Mouse (Mus musculus) embryonic facial prominence, embryonic 14.5 days (tissue): ENCODE measurements around the gene Dpp9. TPM values are rescaled to one million over a fixed set of nuclear protein-coding genes. Genes with fewer than 3 reads are reported as not detected.

ENCODE experiments used
- ATAC-seq: fragments of 200-750 bp; cut with Nextera tagmentation; 2 replicates; pipeline ENCODE4 v1.8.0; 2017; ENCODE audit warnings: low read depth, moderate number of reproducible peaks, moderate TSS enrichment
- DNase-seq: peaks from one replicate; pipeline ENCODE4 v3.0.0-alpha.2; 2015; ENCODE audit warnings: low spot score
- H3K27ac ChIP-seq: fragments of 300-500 bp; sonication (generic); replicated peaks from 2 replicates; pipeline ENCODE4 v1.5.1; 2014; ENCODE audit warnings: low read depth, mild to moderate bottlenecking, low read length, moderate library complexity
- H3K27me3 ChIP-seq: fragments of 300-500 bp; sonication (generic); replicated peaks from 2 replicates; pipeline ENCODE4 v1.6.1; 2014; ENCODE audit warnings: low read length; ENCODE audit not compliant: control insufficient read depth, insufficient read depth
- H3K36me3 ChIP-seq: fragments of 300-500 bp; sonication (generic); 2 replicates; pipeline ENCODE4 v1.6.1; 2014; ENCODE audit warnings: low read length, mixed read lengths; ENCODE audit not compliant: control insufficient read depth, insufficient read depth
- H3K4me1 ChIP-seq: fragments of 300-500 bp; sonication (generic); 2 replicates; pipeline ENCODE4 v1.6.1; 2014; ENCODE audit warnings: antibody characterized with exemption, low read length; ENCODE audit not compliant: control insufficient read depth, insufficient read depth
- H3K4me2 ChIP-seq: fragments of 300-500 bp; sonication (generic); 2 replicates; pipeline ENCODE4 v1.6.1; 2014; ENCODE audit warnings: low read depth, mild to moderate bottlenecking, low read length, moderate library complexity, mixed read lengths
- H3K4me3 ChIP-seq: fragments of 300-500 bp; sonication (generic); 2 replicates; pipeline ENCODE4 v1.5.1; 2014; ENCODE audit warnings: low read depth, mild to moderate bottlenecking, low read length
- H3K9ac ChIP-seq: fragments of 300-500 bp; sonication (generic); 2 replicates; pipeline ENCODE4 v1.6.1; 2014; ENCODE audit warnings: low read depth, mild to moderate bottlenecking, low read length, moderate library complexity, mixed read lengths
- H3K9me3 ChIP-seq: fragments of 300-500 bp; sonication (generic); 2 replicates; pipeline ENCODE4 v1.6.1; 2016; ENCODE audit warnings: low read length; ENCODE audit not compliant: control insufficient read depth
- WGBS: fragments of 180-500 bp; shearing (Covaris S2); extraction: QIAGEN DNeasy Blood & Tissue Kit; methylation state at CpG from one replicate; pipeline ENCODE4 v1.1.7; 2014; 5-methylcytosine and 5-hydroxymethylcytosine counted together
- polyA plus RNA-seq: library from polyadenylated mRNA; unstranded; fragments of >200 nt; fragmentation: Nextera tagmentation; extraction: Ambion mirVana; gene quantifications from 2 replicates; pipeline ENCODE4 v1.2.1, GENCODE M21; 2014

Gene Dpp9
- polyA plus RNA-seq, 1 experiment from 2014 or later = 32.5 TPM

- DNase-seq (no peak), ATAC-seq (no peak)
- 75% methylated on average over 11 of the region's 11 CpGs for WGBS
- H3K9me3 ChIP-seq = no peaks in the 10 kb centered on the region
- H3K4me3 ChIP-seq = no peak overlapping the region
- H3K27ac ChIP-seq = no peak overlapping the region
- peaks cover 9% of the 10 kb centered on the region; the same call in 1 of the 2 replicates for H3K4me1 ChIP-seq
- H3K4me2 ChIP-seq = no peak overlapping the region
- no peaks in the 10 kb centered on the region; the same call in 1 of the 2 replicates for H3K27me3 ChIP-seq
- H3K9ac ChIP-seq = no peak overlapping the region
- no peaks in the 10 kb centered on the region for H3K36me3 ChIP-seq
Measured at GRCm38 (mm10) chr17:56165671-56166070, 53.0 kb downstream of the Dpp9 start.

- Histone ChIP-seq H3K4me3 (no peak overlapping the region), H3K9ac (no peak overlapping the region), H3K36me3 (no peaks in the 10 kb centered on the region), H3K27ac (no peak overlapping the region), H3K27me3 (no peaks in the 10 kb centered on the region; the same call in 1 of the 2 replicates), H3K4me2 (no peak overlapping the region), H3K9me3 (no peaks in the 10 kb centered on the region), H3K4me1 (0 out of 2 replicates have a peak, but pooled peaks cover 6% of the 10 kb centered on the region)
- ATAC-seq (no peak), DNase-seq (no peak)
- 87% methylated on average over 3 of the region's 3 CpGs for WGBS
Measured at GRCm38 (mm10) chr17:56164510-56164909, 54.2 kb downstream of the Dpp9 start.

- 0 out of 2 replicates have a peak, but pooled peaks cover 6% of the 10 kb centered on the region for H3K4me1 ChIP-seq
- no peaks in the 10 kb centered on the region; the same call in 1 of the 2 replicates for H3K27me3 ChIP-seq
- no peaks in the 10 kb centered on the region for H3K36me3 ChIP-seq
- WGBS = 78% methylated on average over 6 of the region's 6 CpGs
- H3K9ac ChIP-seq = no peak overlapping the region
- no peak overlapping the region for H3K4me3 ChIP-seq
- no peaks in the 10 kb centered on the region for H3K9me3 ChIP-seq
- H3K27ac ChIP-seq = no peak overlapping the region
- DNase-seq = no peak
- peak overlapping the region; percentile 68; the same call in 1 of the 2 replicates for H3K4me2 ChIP-seq
- ATAC-seq = no peak
Measured at GRCm38 (mm10) chr17:56163523-56164102, 55.1 kb downstream of the Dpp9 start.

GRCm38 (mm10) chr17:56162231-56162774 is 56.4 kb downstream of the Dpp9 start, which contains the start of gene Tnfaip8l1:
Gene Tnfaip8l1 (plus strand): TSS chr17:56162477.
- peak within 1 kb of the TSS; percentile 61 for H3K9ac ChIP-seq
- WGBS = 2% methylated on average over 30 of the region's 30 CpGs

GRCm38 (mm10) chr17:56159729-56160128 is 59.0 kb downstream of the Dpp9 start:
- WGBS = under 1% methylated on average over 9 of the region's 9 CpGs
- Histone ChIP-seq H3K4me2 (no peak overlapping the region), H3K36me3 (no peaks in the 10 kb centered on the region), H3K27ac (no peak overlapping the region), H3K4me1 (0 out of 2 replicates have a peak, but pooled peaks cover 6% of the 10 kb centered on the region), H3K4me3 (no peak overlapping the region), H3K9ac (0 out of 2 replicates have a peak overlapping the region, but pooled peaks have one; percentile 1), H3K9me3 (no peaks in the 10 kb centered on the region), H3K27me3 (peaks cover 11% of the 10 kb centered on the region)
- DNase-seq = peak; percentile 69
- no peak for ATAC-seq

More at GRCm38 (mm10) chr17:56162231-56162774, 56.4 kb downstream of the Dpp9 start, which contains the start of gene Tnfaip8l1:
- Histone ChIP-seq H3K9me3 (no peaks in the 10 kb centered on the region), H3K27me3 (peaks cover 10% of the 10 kb centered on the region; the same call in 1 of the 2 replicates), H3K27ac (no peak within 1 kb of the TSS; the same call in 1 of the 2 replicates), H3K36me3 (no peaks in the 10 kb centered on the region), H3K4me3 (peak within 1 kb of the TSS; percentile 50), H3K4me2 (peak within 1 kb of the TSS; percentile 68), H3K4me1 (0 out of 2 replicates have a peak, but pooled peaks cover 6% of the 10 kb centered on the region)
- DNase-seq = peak; percentile 97
- ATAC-seq = peak; percentile 99

GRCm38 (mm10) chr17:56153643-56154042 is 65.1 kb downstream of the Dpp9 start:
- no peak overlapping the region for H3K9ac ChIP-seq
- ATAC-seq = peak; percentile 22; the same call in 1 of the 2 replicates
- no peaks in the 10 kb centered on the region for H3K4me1 ChIP-seq
- H3K27ac ChIP-seq = no peak overlapping the region
- H3K4me3 ChIP-seq = no peak overlapping the region
- no peaks in the 10 kb centered on the region for H3K9me3 ChIP-seq
- 38% methylated on average over 7 of the region's 9 CpGs for WGBS
- H3K4me2 ChIP-seq = no peak overlapping the region
- DNase-seq = peak; percentile 67
- peaks cover 32% of the 10 kb centered on the region for H3K27me3 ChIP-seq
- no peaks in the 10 kb centered on the region for H3K36me3 ChIP-seq

- no peak overlapping the region for H3K9ac ChIP-seq
- H3K4me2 ChIP-seq = no peak overlapping the region
- H3K4me1 ChIP-seq = no peaks in the 10 kb centered on the region
- no peaks in the 10 kb centered on the region for H3K9me3 ChIP-seq
- H3K27me3 ChIP-seq = peaks cover 44% of the 10 kb centered on the region
- no peak overlapping the region for H3K27ac ChIP-seq
- 23% methylated on average over 2 of the region's 2 CpGs for WGBS
- ATAC-seq = no peak
- no peaks in the 10 kb centered on the region for H3K36me3 ChIP-seq
- no peak for DNase-seq
- no peak overlapping the region for H3K4me3 ChIP-seq
Measured at GRCm38 (mm10) chr17:56149897-56150296, 68.8 kb downstream of the Dpp9 start.

GRCm38 (mm10) chr17:56148790-56149618 is 69.7 kb downstream of the Dpp9 start:
- Histone ChIP-seq H3K36me3 (no peaks in the 10 kb centered on the region), H3K4me2 (peak overlapping the region; percentile 40), H3K27ac (no peak overlapping the region), H3K27me3 (peaks cover 47% of the 10 kb centered on the region), H3K9me3 (no peaks in the 10 kb centered on the region), H3K9ac (peak overlapping the region; percentile 15; the same call in 1 of the 2 replicates), H3K4me3 (peak overlapping the region; percentile 17), H3K4me1 (no peaks in the 10 kb centered on the region)
- WGBS = 4% methylated on average over 21 of the region's 30 CpGs
- ATAC-seq (peak; percentile 51), DNase-seq (no peak)
